In the genomic region with DNA sequence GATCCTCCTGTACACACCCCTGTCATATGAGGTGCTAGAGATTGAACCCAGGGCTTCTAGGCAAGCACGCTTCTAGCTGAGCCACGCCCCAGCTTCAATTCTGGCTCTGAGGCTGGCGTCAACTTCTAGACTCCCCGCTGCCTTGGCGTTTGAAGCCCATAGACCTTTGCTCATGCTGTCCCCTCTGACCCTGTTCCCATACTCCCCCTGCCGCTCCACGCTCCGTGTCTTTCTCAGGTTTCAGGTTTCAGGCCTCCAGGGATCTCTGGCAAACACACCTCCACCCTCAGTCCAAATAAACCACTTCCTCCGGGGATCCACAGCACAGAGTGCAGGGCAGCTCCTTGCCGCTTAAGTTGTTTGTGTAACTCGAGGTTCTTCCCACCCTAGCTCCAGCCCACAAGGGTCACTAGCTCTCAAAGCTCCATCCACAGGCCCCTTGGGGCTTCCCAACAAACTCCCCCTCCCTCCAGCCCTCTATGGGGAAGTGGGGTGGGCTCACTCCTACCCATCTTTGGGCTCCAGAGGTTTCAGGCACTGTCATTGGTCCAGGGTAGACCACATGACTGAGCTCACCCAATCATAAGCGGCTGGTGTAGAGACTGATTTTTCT, we compare ENCODE assay signal across 1 mouse cellular context.
A peak's percentile ranks its signal among the peaks of the same experiment; 100 is the strongest.
TF ChIP-seq lines count a peak whose summit lies in the region.

No protein-coding gene starts in this region.

TF ChIP-seq in MEL, 35 proteins besides CTCF, POLR2A, EP300 and RAD21 (continued from another document):
- TF ChIP-seq NRF1 (IDR thresholded peaks at IDR 0.05; ENCODE audit: insufficient read depth, low read depth, low read length, poor library complexity, severe bottlenecking) (no peak), POLR2AphosphoS2 (IDR thresholded peaks at IDR 0.05; ENCODE audit: low read length) (no peak), POLR2AphosphoS5 (IDR thresholded peaks at IDR 0.05; ENCODE audit: borderline replicate concordance, low read depth, low read length) (no peak), USF1 (IDR thresholded peaks at IDR 0.05; ENCODE audit: low read depth, low read length) (peak; percentile 92), E2F4 (IDR thresholded peaks at IDR 0.05; ENCODE audit: borderline replicate concordance, low read depth, low read length) (no peak), TBP (IDR thresholded peaks at IDR 0.05; ENCODE audit: low read depth, low read length) (no peak), ELF1 (IDR thresholded peaks at IDR 0.05; ENCODE audit: low read depth, low read length) (0 out of 2 replicates have a peak, but pooled peaks have one; percentile 8), CHD1 (IDR thresholded peaks at IDR 0.05; ENCODE audit: low read depth, low read length) (no peak), ZC3H11A (IDR thresholded peaks at IDR 0.05; ENCODE audit: low read depth, low read length) (no peak), MAFK (IDR thresholded peaks at IDR 0.05; ENCODE audit: borderline replicate concordance, low read depth, low read length) (no peak), HCFC1 (IDR thresholded peaks at IDR 0.05; ENCODE audit: low read depth, low read length) (0 out of 2 replicates have a peak, but pooled peaks have one; percentile 14), MXI1 (IDR thresholded peaks at IDR 0.05; ENCODE audit: low read depth, low read length) (peak; percentile 77), MYC (IDR thresholded peaks at IDR 0.05; ENCODE audit: low read depth, low read length) (0 out of 2 replicates have a peak, but pooled peaks have one; percentile 37), BHLHE40 (IDR thresholded peaks at IDR 0.05; ENCODE audit: borderline replicate concordance, low read depth, low read length) (no peak), USF2 (IDR thresholded peaks at IDR 0.05; ENCODE audit: borderline replicate concordance in 1 of 2, insufficient read depth in 1 of 2, low read depth in 1 of 2, low read length in 2 of 2) (peak; percentile 34 to 75; a peak in 3 of 4 replicates), MAX (IDR thresholded peaks at IDR 0.05; ENCODE audit: low read length) (0 out of 2 replicates have a peak, but pooled peaks have one; percentile 32)
